Mouse (Mus musculus) lung, postnatal 36 days (tissue): Measurements from ENCODE around the gene Cela3a.
"Not testable (repeated sequence)": the region's sequence is repeated elsewhere in the genome, so short reads cannot be mapped to it uniquely, and the experiment has no call there.

ENCODE experiments used
- DNase-seq: peaks from one replicate; pipeline ENCODE4 v3.0.0; 2022; ENCODE audit warnings: mixed read lengths

Gene Cela3a

DNA sequence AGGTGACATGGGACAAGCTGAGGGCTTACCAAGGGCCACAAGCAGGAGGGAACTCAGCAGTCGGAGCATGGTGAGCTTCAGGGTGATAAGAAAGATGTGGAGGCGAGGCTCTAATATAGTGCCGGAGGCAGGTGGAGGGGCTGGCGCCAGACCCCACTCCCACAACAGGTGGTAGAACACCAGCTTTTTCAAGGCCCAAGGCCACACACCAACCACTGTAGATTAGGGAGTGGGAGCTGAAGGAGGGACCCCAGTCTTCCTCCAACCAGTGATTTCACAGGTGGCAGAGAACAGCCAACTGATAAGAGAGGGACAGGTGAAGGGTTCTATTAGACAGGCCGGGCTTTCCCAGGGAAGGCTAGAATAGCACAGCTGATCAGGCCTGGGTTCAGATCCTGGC, at the start of gene Cela3a:
Gene Cela3a (minus strand): TSS at position 101 of the 400 bp plus-strand sequence.
- DNase-seq, result no peak

DNA sequence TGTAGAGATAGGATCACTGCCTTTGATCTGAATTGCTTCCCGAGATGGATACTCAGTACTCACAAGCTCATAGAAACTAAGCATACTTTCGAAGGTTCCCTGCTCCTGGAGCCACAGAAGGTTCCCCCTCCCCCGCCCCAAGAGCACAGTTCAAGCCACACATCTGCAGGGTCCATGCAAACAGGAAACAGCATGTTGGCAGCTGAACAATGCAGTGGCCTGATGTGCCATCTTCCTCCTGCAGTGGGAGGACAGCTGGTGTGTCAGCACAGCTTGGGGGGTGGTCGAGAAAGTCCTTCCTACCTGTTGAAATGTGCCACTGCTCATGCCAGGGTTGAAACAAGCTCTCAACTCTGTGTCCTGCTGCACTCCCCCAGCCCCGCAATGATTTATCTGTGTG, 49.3 kb upstream of the Cela3a start:
- no peak for DNase-seq

- no peak for DNase-seq
Measured at GRCm38 (mm10) chr4:137458310-137458709, 48.7 kb upstream of the Cela3a start.

DNA sequence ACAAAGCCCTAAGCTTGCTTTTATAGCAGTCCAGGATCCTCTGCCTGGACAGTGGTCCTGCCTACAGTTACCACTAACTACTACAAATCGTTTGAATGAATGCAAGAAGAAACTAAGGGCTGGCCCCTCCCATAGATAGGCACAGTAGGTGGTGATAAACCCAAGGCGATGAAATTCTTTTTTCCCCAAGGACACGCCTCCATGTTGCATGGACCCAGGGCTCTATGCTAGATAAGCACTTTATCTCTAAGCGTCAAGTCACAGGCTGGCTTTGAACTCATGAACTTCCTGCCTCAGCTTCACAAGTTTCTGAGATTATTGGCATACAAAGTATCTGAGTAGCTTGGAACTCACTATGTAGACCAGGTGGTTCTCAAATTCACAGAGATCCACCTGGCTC, 47.7 kb upstream of the Cela3a start:
- no peak for DNase-seq

- DNase-seq, result no peak
Measured at GRCm38 (mm10) chr4:137456581-137456980, 47.0 kb upstream of the Cela3a start.

- DNase-seq, result no peak
Measured at GRCm38 (mm10) chr4:137454582-137454981, 45.0 kb upstream of the Cela3a start.

DNA sequence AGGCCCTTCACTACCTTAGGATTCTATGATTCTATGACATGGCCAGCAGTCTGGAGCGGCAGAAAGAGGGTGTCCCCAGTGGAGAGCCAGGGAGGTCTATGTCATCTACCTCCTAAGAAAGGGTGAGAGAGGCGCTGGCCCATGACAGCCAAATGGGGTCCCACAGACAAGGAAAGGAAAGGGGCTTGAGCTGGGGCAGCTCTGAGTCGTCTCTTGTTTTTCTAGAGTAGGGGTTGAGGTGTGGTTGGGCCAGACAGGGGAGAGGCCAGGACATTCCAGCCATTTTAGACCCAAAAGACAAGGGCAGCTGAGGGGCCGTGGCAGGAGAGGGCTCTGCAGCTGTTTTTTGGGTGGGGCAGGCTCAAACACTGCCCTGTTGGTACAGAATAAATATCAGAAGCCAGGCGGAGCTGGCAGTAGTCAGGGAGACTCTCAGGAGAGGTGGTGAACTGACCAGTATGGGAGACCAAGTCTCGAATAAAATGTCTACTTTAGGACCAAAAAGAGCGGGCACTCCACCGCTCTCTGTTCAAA, 43.7 kb upstream of the Cela3a start, which contains the start of gene 1700013G24Rik:
Gene 1700013G24Rik (plus strand): TSS at position 51 of the 534 bp plus-strand sequence.
- DNase-seq, result no peak

DNA sequence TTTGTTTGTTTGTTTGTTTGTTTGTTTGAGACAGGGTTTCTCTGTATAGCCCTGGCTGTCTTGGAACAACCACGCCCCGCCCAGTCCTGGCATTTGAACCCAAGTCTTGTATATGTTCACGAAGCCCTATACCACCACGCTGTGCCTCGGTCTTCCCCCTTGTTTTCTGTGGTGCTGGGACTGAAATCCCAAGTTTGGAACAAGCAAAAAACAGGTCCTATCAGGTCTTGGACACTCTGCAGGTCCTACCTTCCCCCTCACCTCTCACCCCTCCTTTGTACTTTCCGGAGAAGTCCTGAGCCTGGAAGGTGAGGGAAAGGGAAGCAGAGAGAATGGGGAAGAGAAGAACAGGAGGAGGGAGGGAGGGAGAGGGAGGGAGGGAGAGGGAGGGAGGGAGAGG, 42.6 kb upstream of the Cela3a start:
- no peak for DNase-seq

- DNase-seq, result no peak
Measured at GRCm38 (mm10) chr4:137449715-137450114, 40.1 kb upstream of the Cela3a start.

DNA sequence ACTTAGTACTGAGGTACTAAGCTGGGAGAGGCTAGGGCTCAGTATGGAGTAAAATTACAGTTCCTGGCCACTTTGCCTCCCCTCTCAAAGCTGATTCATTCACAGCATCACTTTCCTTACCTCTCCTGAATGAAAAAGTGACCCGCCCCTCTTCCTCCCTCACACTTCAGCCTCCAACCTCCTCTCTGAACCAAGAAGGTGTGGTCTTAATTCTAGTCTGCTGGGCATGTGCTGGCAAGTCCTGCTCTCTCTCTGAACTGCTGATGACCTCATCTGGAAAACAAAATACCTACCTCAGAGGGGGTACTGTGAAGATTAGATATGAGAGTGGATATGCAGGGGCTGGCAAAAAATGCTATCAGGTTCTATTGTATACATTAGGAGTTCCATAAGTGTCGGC, 39.5 kb upstream of the Cela3a start:
- no peak for DNase-seq

GRCm38 (mm10) chr4:137448641-137449040, 39.0 kb upstream of the Cela3a start:
- no peak for DNase-seq

DNA sequence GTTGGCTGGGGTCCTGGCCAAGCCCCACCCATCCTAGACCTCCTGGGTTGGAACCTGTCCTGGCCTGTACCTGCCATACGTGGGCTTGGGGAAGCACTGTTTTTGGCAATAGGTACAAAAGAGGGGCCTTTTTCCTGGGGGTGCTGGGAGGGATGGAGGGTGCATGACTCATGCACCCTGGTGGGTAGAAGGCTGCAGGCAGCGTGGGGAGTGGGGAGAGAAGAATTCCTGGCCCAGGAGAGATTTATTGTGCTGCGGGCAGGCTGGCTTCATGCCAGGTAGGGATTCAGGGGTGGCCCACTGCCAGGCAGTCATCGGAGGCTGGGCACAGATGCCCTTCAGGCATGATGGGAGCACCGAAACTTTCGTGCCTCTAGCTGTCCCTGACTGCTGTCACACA, 38.6 kb upstream of the Cela3a start:
- no peak for DNase-seq

DNA sequence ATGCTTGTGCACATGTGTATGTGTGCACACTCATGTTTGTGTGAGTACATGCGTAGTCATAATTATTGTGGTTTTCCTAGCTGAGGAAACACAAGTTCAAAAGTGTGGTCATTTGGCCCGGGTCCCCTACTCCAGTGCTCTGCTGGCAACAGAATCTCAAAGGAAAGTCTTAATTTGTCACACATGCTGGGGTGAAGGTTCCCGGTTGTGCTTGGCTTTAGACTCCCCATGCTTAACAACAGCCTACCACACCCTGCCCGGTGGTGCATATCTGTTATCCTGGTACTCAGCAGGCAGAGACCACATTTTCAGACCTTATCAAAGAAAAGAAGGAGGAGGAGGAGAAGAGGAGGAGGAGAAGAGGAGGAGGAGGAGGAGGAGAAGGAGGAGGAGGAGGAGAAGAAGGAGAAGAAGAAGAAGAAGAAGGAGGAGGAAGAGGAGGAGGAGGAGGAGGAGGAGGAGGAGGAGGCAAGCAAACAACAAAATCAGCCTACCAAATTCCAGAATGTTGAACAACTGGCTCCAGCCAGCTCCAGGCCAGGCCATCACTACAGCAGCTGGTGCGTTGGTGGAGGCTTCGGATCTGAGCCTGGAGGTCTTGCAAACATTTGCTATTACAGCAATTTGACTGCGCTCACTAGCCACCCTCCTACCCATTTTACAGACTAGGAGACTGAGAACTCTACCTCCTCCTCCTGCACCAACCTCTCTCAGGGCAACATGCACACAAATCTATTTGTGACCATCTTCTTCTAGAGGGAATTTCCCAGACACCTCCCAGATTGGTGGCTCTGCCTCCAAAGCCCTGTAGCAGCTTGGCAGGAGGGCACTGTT, 38.0 kb upstream of the Cela3a start:
- DNase-seq, result no peak

DNA sequence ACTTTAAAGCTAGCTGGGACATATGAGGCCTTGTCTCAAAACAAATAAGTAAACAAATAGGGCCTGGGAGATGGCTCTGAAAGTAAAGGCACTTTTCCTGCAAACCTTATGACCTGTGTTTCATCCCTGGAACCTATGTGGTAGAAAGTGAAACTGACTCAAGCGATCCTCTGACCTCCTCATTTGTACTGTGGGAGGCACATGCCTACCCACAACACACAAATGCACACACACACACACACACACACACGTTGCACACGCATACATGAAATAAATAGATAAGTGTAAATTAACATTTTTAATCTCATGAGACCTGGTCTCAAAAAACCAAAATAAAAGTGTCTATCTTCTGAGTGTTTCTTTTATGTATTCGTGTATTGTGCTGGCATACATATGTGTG, 36.3 kb upstream of the Cela3a start:
- no peak for DNase-seq

DNA sequence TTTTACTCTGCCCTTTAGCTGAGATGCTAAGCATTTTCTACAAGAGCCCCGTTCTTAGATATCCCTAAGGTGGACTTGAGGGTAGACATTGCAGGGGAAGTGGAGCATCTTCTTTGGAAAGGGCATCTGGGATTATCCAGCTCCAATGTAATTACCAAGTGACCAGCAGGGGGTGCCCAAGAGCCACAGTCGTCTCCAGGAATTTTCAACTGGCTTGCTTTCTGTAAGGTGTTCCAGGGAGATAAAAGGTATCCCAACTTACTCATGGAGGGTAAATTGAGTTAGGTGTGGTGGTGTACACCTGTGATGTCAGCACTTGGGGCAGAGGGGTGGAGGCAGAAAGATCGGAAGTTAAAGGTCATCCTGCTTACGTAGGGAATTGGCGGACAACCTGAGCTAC, 34.0 kb upstream of the Cela3a start:
- peak; percentile 82 for DNase-seq

GRCm38 (mm10) chr4:137441332-137441731, 31.7 kb upstream of the Cela3a start:
- no peak for DNase-seq

- DNase-seq, result no peak
Measured at GRCm38 (mm10) chr4:137438842-137439241, 29.3 kb upstream of the Cela3a start.

- peak; percentile 22 for DNase-seq
Measured at GRCm38 (mm10) chr4:137436979-137437669, 27.5 kb upstream of the Cela3a start.

GRCm38 (mm10) chr4:137432700-137433550, 23.3 kb upstream of the Cela3a start:
- not testable (repeated sequence) for DNase-seq

DNA sequence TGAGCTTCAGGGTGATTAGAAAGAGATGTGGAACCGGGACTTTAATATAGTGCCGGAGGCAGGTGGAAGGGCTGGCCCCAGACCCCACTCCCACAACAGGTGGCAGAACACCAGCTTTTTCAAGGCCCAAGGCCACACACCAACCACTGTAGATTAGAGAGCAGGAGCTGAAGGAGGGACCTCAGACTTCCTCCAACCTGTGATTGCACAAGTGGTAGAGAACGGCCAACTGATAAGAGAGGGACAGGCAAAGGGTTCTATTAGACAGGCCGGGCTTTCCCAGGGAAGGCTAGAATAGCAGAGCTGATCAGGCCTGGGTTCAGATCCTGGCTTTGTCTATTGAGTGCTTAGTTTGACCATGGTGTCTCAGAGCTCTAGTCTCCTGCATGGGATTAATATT, 20.9 kb upstream of the Cela3a start, which contains the start of gene Cela3b:
Gene Cela3b (minus strand): TSS at position 39 of the 400 bp plus-strand sequence.
- DNase-seq, result no peak

GRCm38 (mm10) chr4:137417712-137418564, 8.3 kb upstream of the Cela3a start:
- DNase-seq, result no peak

- DNase-seq, result peak; percentile 68
Measured at GRCm38 (mm10) chr4:137414936-137415335, 5.3 kb upstream of the Cela3a start.
